Mouse (Mus musculus): ENCODE measurements around the gene Scpep1. TPM values are rescaled to one million over a fixed set of nuclear protein-coding genes. Genes with fewer than 3 reads are reported as not detected.
"Not testable (repeated sequence)": the region's sequence is repeated elsewhere in the genome, so short reads cannot be mapped to it uniquely, and the experiment has no call there.

Gene Scpep1
- polyA plus RNA-seq, 1 experiment from 2014 or later: 61.9 TPM

DNA sequence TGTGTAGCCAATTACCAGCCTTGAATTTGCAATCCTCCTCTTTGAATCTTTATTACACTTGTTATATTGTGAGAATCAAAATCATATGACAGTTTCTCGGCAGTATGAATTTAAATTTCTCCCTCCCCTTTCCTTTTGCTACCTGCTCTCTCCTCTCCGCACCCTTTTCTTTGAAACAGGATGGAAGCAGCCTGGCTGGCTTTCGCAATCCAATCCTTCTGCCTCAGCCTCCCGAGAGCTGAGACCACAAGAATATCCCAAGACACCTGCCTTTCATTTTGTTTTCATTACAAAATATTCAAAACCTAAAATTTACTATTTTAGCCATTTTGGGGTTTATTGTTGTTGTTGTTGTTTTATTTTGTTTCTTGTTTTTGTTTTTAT is 56.9 kb downstream of the Scpep1 start:
- DNase-seq (ENCODE audit: low spot score): no peak
- Histone ChIP-seq H3K4me3 (no peak overlapping the region), H3K27me3 (ENCODE audit: insufficient read depth, poor library complexity, severe bottlenecking) (no peaks in the 10 kb centered on the region), H3K27ac (no peak overlapping the region), H3K36me3 (no peaks in the 10 kb centered on the region), H3K9me3 (no peaks in the 10 kb centered on the region), H3K4me1 (peaks cover 16% of the 10 kb centered on the region; the same call in 1 of the 2 replicates)
- WGBS: 75% methylated on average over 4 of the region's 4 CpGs

DNA sequence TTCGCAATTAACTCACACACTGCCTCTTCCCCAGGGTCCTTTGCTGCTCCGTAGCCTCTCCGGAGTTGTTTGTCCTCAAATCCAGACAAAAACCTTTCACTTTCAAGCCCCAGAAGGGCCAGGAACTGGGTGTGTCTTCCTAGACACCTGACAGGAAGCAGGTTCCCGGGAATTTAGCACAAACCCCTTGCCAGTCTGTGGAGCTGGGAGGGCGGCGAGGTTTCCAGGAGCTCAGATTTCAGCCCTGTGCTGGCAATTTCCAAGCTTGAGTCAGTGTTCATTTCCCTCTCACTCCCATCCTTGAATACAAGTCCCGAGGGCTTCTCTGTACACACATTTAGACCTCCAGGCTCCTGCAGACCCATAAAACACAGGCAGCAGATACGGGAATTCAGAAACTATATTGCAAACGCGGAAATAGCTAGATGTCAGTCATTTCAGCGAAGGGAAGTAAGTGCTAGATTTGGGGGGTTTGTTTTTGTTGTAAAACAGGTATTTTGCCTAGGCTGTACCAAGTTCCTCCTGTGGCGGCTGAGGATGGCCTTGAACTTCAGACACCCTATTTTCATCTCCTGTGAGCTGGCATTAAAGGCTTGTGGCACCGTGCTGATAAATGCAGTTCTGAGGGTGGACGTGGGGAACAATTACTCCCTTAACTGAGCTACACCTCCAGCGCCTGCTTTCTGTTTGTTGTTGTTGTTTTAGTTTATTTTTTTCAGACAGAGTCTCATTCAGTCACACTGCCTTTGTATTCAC is 57.5 kb downstream of the Scpep1 start:
- no peak for DNase-seq (ENCODE audit: low spot score)
- Histone ChIP-seq H3K4me1 (peaks cover 16% of the 10 kb centered on the region; the same call in 1 of the 2 replicates), H3K27ac (0 out of 2 replicates have a peak overlapping the region, but pooled peaks have one; percentile 1), H3K4me3 (no peak overlapping the region), H3K27me3 (ENCODE audit: insufficient read depth, poor library complexity, severe bottlenecking) (no peaks in the 10 kb centered on the region), H3K9me3 (no peaks in the 10 kb centered on the region), H3K36me3 (no peaks in the 10 kb centered on the region)
- 50% methylated on average over 15 of the region's 15 CpGs for WGBS

DNA sequence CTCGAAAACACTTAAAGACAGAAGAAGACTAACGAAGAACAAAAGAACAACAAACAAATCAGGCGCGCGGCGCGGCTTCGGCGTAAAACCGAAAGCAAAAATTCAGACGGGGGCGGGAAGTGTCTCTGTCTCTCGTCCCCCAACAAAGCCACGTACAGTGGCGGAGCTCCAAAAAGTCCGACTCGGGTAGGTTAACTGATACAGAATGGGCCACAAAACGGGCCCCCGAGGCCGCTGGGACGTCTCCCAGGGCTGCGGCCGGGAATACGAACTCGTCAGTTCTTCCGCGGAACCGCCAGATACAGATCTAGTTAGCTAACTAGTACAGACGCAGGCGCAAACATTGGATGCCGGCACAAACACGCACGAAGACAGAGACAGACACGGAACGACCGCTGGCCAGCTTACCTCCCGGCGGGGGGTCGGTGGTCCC is 59.4 kb downstream of the Scpep1 start:
- H3K27me3 ChIP-seq (ENCODE audit: insufficient read depth, poor library complexity, severe bottlenecking); H3K4me1 ChIP-seq; H3K9me3 ChIP-seq; H3K27ac ChIP-seq; DNase-seq (ENCODE audit: low spot score); H3K36me3 ChIP-seq: not testable (repeated sequence)
- WGBS: 42% methylated on average over 33 of the region's 39 CpGs
- H3K4me3 ChIP-seq: peak overlapping the region; percentile 43

DNA sequence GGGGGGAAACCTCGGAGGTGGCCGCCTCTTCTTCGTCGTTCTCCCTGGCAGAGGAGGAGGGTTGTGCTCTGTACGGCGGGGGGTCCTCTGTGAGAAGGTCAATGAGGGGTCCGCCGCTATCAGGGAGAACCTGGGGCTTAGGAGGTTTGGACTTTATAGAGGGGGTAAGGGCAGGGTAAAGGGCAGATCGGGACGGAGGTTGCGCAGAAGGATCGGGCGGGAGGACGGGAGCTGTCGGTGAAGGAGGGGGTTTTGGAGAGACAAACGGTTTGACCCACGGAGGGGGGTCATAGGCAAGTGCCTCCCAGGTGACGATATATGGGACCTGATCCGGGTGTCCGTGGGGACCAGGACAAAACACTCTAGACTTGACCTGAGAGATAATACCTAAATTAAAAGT is 60.0 kb downstream of the Scpep1 start:
- not testable (repeated sequence) for H3K4me1 ChIP-seq; H3K4me3 ChIP-seq; H3K27ac ChIP-seq; H3K36me3 ChIP-seq; H3K9me3 ChIP-seq; H3K27me3 ChIP-seq (ENCODE audit: insufficient read depth, poor library complexity, severe bottlenecking); DNase-seq (ENCODE audit: low spot score)
- WGBS: 51% methylated on average over 16 of the region's 20 CpGs

DNA sequence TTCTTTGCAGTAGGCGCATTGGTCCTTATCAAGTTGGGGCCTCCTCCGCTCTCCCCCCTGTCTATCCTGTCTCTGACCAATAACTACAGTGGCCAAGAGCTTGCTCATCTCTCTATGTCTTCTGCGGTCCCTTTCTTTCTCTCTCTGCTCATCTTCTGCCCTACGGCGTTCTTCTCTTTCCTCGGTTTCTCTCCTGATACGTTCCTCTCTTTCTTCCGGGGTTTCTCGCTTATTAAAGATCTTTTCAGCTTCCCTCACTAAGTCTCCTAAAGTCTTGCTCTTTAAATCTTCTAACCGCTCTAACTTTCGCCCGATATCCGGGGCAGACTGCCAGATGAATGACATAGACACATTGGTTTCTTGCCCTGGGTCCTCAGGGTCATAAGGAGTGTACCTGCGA is 61.0 kb downstream of the Scpep1 start:
- not testable (repeated sequence) for H3K4me3 ChIP-seq; DNase-seq (ENCODE audit: low spot score); H3K36me3 ChIP-seq; H3K9me3 ChIP-seq; H3K27me3 ChIP-seq (ENCODE audit: insufficient read depth, poor library complexity, severe bottlenecking); H3K27ac ChIP-seq; H3K4me1 ChIP-seq
- WGBS: 89% methylated on average over 11 of the region's 14 CpGs

DNA sequence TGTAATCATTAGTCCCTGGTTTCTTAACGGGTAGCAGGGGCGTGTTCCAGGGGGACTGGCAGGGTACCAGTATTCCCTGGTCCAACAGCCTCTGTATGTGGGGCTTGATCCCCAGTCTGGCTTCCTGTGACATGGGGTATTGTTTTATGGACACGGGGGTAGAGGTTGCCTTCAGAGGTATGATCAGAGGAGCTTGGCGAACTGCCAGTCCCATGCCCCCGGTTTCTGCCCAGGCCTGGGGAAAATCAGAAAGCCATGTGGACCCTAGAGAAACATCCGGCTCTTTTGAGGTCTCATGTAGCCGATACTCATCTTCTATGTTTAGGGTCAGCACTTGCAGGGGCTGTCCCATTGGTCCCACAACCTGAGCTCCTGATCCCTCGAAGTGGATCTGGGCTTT is 61.8 kb downstream of the Scpep1 start:
- not testable (repeated sequence) for H3K4me3 ChIP-seq; H3K36me3 ChIP-seq; H3K27me3 ChIP-seq (ENCODE audit: insufficient read depth, poor library complexity, severe bottlenecking); H3K4me1 ChIP-seq; H3K27ac ChIP-seq; DNase-seq (ENCODE audit: low spot score); H3K9me3 ChIP-seq
- WGBS: 83% methylated on average over 3 of the region's 8 CpGs

DNA sequence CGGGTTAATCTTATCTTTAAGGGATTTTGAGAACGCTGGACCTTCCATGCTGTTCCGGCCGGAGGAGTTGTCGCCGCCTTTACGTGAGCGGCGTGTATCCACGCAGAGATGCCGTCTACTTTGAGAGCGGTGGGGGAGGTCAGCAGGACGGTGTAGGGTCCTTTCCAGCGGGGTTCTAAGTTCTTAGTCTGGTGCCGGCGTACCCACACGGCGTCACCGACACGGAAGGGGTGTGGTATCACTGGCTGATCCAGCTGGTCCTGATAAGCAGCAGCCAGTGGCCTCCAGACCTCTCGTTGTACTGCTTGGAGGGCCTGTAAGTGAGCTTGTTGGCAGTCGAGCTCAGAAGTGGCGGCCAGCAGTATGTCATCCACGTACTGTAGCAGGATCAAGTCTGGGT is 62.5 kb downstream of the Scpep1 start:
- 85% methylated on average over 22 of the region's 24 CpGs for WGBS
- H3K4me3 ChIP-seq; DNase-seq (ENCODE audit: low spot score); H3K9me3 ChIP-seq; H3K27me3 ChIP-seq (ENCODE audit: insufficient read depth, poor library complexity, severe bottlenecking); H3K4me1 ChIP-seq; H3K36me3 ChIP-seq; H3K27ac ChIP-seq: not testable (repeated sequence)

DNA sequence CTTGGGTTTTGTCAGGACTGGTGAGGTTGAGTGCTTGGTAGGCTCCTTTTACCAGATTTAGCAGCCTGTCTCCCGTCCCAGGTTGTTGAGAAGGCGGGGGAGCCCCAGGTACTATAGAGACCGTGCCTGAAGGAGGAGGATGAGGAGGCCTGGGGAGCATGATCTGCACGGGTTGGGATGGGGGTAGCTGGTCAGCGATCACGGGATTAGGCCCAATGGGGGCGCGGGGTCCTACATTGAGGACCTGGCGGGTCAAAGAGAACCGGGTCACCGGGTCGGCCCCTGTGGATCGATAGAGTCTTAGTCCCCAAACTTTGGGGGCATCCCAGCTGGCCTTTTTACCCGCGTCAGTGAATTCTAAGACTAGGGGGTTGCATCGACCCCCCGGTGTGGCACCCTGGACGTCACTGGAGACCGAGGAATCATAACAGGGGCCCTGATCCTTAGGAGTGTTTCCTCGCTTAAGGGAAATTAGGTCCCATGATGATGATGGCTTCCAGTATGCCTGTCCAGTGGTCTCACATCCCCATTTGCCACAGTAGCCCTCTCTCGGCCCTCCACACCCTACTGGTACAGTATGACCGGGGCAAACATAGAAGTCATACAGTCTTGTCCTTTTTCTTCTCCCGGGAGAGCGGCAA is 63.2 kb downstream of the Scpep1 start:
- not testable (repeated sequence) for H3K27ac ChIP-seq; H3K36me3 ChIP-seq; H3K9me3 ChIP-seq; DNase-seq (ENCODE audit: low spot score); H3K4me3 ChIP-seq; H3K4me1 ChIP-seq; H3K27me3 ChIP-seq (ENCODE audit: insufficient read depth, poor library complexity, severe bottlenecking)
- 92% methylated on average over 18 of the region's 24 CpGs for WGBS

DNA sequence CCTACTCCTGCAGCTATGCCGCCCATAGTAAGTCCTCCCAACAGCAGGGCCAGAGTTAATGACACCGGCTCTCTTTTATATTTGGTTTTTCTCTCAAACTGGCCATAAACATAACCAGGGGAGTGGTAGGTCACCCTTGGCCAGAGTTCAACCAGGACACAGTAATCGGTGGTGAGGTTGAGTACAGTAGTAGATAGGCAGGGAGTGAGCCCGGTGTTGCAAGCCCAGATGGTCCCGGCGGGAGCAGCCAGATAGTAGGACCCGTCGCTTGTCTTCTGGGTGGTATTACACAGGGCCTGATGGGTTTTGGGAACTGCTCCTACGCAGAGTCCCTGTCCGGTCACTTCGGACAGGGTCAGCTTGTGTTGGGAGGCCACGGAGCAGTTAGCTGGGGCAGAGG is 63.8 kb downstream of the Scpep1 start:
- H3K36me3 ChIP-seq; H3K27ac ChIP-seq; H3K4me1 ChIP-seq; H3K9me3 ChIP-seq; H3K4me3 ChIP-seq; DNase-seq (ENCODE audit: low spot score); H3K27me3 ChIP-seq (ENCODE audit: insufficient read depth, poor library complexity, severe bottlenecking): not testable (repeated sequence)
- 94% methylated on average over 9 of the region's 12 CpGs for WGBS

DNA sequence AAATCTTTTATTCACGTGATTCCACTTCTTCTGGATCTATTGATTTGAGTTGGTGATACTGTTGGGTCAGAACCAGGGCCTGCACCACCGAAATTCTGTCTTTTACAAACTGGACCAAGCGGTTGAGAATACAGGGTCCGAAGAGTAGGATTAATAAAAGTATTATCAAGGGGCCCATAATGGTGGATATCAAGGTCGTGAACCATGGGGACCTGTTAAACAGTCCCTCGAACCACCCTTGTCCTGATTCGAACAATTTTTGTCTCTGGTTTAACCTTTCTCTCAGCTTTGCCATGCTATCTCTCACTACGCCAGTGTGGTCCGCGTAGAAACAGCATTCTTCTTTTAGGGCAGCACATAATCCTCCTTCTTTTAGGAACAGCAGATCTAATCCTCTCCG is 64.4 kb downstream of the Scpep1 start:
- not testable (repeated sequence) for H3K9me3 ChIP-seq; H3K36me3 ChIP-seq; H3K27ac ChIP-seq; DNase-seq (ENCODE audit: low spot score); H3K27me3 ChIP-seq (ENCODE audit: insufficient read depth, poor library complexity, severe bottlenecking); H3K4me1 ChIP-seq; H3K4me3 ChIP-seq
- WGBS: 85% methylated on average over 8 of the region's 11 CpGs

DNA sequence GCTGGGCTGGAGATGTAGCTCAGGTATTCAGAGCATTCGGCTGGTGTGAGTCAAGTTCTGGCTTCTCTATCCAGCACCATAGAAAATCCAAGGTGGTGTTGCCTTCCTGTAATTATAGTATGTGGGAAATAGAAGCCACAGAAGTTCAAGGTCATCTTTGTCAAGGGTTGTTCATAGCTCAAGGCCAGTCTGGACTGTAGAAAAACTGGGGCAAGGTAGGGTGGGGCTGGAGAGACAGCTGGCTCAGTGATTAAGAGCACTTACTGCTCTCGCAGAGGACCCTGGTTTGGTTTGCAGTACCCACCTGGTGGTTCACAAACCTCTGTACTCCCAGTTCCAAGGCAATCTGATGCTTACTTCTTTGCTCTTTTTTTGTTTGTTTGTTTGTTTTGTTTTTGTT is 66.3 kb downstream of the Scpep1 start:
- no peaks in the 10 kb centered on the region for H3K27me3 ChIP-seq (ENCODE audit: insufficient read depth, poor library complexity, severe bottlenecking)
- DNase-seq (ENCODE audit: low spot score): no peak
- 84% methylated on average over 2 of the region's 2 CpGs for WGBS

DNA sequence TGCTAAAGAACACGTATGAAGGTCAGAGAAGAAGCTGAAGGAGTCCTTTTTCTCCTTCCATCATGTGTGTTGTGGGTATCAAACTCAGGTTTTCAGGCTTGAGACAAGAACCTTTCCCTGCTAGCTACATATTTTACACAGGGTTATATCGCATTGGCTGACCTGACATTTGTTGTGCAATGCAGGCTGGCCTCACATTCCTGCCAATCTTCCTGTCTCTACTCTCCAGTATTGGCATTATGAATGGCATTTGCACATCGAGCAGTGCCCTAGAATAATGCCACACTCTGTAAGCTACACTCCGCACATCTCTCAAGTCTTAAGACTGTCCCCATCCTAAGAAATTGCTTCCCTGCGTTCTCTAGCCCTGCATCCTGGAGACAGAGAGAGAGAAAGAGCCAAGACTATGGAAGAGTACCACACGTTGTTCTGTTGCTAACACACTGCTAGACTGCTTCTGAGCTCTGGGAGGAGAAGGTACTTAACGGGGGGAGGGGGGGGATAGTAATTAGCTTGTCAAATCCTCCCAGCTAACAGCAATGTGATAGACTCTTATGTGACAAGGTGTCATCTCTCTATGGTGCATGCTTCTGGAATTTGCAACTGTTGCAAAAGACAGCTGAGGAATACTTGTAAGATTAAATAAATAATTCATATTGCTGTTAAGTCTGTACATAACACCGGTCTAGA is 70.7 kb downstream of the Scpep1 start:
- WGBS: 63% methylated on average over 8 of the region's 8 CpGs
- Histone ChIP-seq H3K4me3 (no peak overlapping the region), H3K27ac (no peak overlapping the region), H3K4me1 (no peaks in the 10 kb centered on the region), H3K27me3 (ENCODE audit: insufficient read depth, poor library complexity, severe bottlenecking) (no peaks in the 10 kb centered on the region), H3K36me3 (no peaks in the 10 kb centered on the region), H3K9me3 (no peaks in the 10 kb centered on the region)
- DNase-seq (ENCODE audit: low spot score): no peak

More for the DNA sequence above, 66.3 kb downstream of the Scpep1 start:
- no peaks in the 10 kb centered on the region for H3K4me1 ChIP-seq
- H3K36me3 ChIP-seq: no peaks in the 10 kb centered on the region
- no peak overlapping the region for H3K27ac ChIP-seq
- H3K4me3 ChIP-seq: no peak overlapping the region
- no peaks in the 10 kb centered on the region for H3K9me3 ChIP-seq

DNA sequence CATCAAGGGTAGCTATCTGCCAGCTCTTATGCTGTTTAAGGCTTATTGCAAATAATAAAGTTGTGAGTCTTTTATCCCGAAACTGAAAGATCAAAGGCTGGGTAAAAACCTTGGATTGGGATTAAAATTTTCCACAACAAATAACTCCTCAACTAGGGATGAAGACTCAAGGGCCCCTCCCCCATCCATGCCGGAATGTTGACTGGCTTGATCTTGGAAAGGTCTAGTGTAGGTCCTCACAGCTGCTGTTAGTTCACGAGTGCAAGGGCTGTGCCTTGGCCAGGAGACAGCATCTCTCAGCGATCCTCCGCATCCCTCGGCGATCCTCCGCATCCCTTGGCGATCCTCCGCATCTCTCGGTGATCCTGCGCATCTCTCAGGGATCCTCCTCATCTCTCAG is 77.3 kb downstream of the Scpep1 start:
- H3K36me3 ChIP-seq: no peaks in the 10 kb centered on the region
- H3K9me3 ChIP-seq: no peaks in the 10 kb centered on the region
- H3K27ac ChIP-seq: no peak overlapping the region
- DNase-seq (ENCODE audit: low spot score): no peak
- peaks cover 6% of the 10 kb centered on the region; the same call in 1 of the 2 replicates for H3K4me1 ChIP-seq
- WGBS: 89% methylated on average over 12 of the region's 12 CpGs
- no peak overlapping the region for H3K4me3 ChIP-seq
- H3K27me3 ChIP-seq (ENCODE audit: insufficient read depth, poor library complexity, severe bottlenecking): peaks cover 17% of the 10 kb centered on the region
